Mouse (Mus musculus) forebrain, embryonic 11.5 days (tissue): ENCODE data around the gene Golt1a. TPM values are rescaled to one million over a fixed set of nuclear protein-coding genes. Genes with fewer than 3 reads are reported as not detected.
"Not testable (repeated sequence)": the region's sequence is repeated elsewhere in the genome, so short reads cannot be mapped to it uniquely, and the experiment has no call there.

Experiments
- ATAC-seq: fragments of 200-750 bp; cut with Nextera tagmentation; replicated peaks from 2 replicates; pipeline ENCODE4 v1.8.0; 2017; ENCODE audit warnings: moderate TSS enrichment; ENCODE audit not compliant: low FRiP score
- DNase-seq: peaks from one replicate; pipeline ENCODE4 v3.0.0-alpha.2; 2017; ENCODE audit warnings: low spot score
- H3K27ac ChIP-seq: fragments of 300-500 bp; sonication (generic); 2 replicates; pipeline ENCODE4 v1.5.1; 2014; ENCODE audit warnings: low read depth, low read length
- H3K27me3 ChIP-seq: fragments of 300-500 bp; sonication (generic); 2 replicates; pipeline ENCODE4 v1.6.1; 2014; ENCODE audit warnings: mild to moderate bottlenecking, low read length, mixed read lengths; ENCODE audit not compliant: control insufficient read depth, insufficient read depth
- H3K36me3 ChIP-seq: fragments of 300-500 bp; sonication (generic); 2 replicates; pipeline ENCODE4 v1.6.1; 2014; ENCODE audit warnings: mild to moderate bottlenecking, low read length, moderate library complexity, mixed read lengths; ENCODE audit not compliant: control insufficient read depth, insufficient read depth
- H3K4me1 ChIP-seq: fragments of 300-500 bp; sonication (generic); replicated peaks from 2 replicates; pipeline ENCODE4 v1.6.1; 2014; ENCODE audit warnings: low read length, mixed read lengths; ENCODE audit not compliant: control insufficient read depth, insufficient read depth
- H3K4me2 ChIP-seq: fragments of 300-500 bp; sonication (generic); 2 replicates; pipeline ENCODE4 v1.6.1; 2014; ENCODE audit warnings: low read depth, mild to moderate bottlenecking, low read length, moderate library complexity, mixed read lengths; ENCODE audit not compliant: severe bottlenecking
- H3K4me3 ChIP-seq: fragments of 300-500 bp; sonication (generic); 2 replicates; pipeline ENCODE4 v1.5.1; 2014; ENCODE audit warnings: low read depth, low read length
- H3K9ac ChIP-seq: fragments of 300-500 bp; sonication (generic); 2 replicates; pipeline ENCODE4 v1.6.1; 2014; ENCODE audit warnings: low read length
- H3K9me3 ChIP-seq: fragments of 300-500 bp; sonication (generic); 2 replicates; pipeline ENCODE4 v1.6.1; 2016; ENCODE audit warnings: low read length, mixed read lengths; ENCODE audit not compliant: control insufficient read depth
- WGBS: fragments of 180-500 bp; shearing (Covaris S2); extraction: QIAGEN DNeasy Blood & Tissue Kit; methylation state at CpG from one replicate; pipeline ENCODE4 v1.1.7; 2014; 5-methylcytosine and 5-hydroxymethylcytosine counted together
- polyA plus RNA-seq: library from polyadenylated mRNA; unstranded; fragments of >200 nt; fragmentation: Nextera tagmentation; extraction: Ambion mirVana; gene quantifications from 2 replicates; pipeline ENCODE4 v1.2.1, GENCODE M21; 2014

Golt1a gene
- polyA plus RNA-seq, 1 experiment from 2014 or later = not detected

DNA sequence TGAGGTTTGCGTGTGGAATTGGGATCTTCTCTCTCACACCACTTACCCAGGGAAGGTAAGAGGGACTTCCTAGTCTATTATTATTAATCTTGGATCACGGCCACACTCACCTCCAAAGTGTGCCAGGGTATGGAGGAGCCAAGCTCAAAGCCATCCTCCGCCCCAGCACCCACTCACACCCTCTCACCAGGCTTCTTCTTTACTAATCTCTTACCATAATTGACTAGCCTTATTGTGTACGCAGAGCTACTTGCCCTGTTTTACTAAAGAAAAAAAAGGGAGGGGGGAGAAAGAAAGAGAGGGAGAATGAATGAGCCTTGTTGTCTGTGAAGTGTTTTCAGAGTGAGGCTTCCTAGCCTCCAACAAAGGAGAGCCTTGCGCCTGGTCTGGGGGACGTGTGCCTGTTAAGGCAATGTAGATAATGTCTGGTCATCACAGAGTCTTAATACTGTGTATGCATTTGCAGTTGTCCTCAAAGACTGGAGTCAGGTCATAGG is 18.7 kb downstream of the Golt1a start:
- Histone ChIP-seq H3K4me2 (no peak overlapping the region), H3K36me3 (no peaks in the 10 kb centered on the region), H3K4me3 (no peak overlapping the region), H3K9ac (no peak overlapping the region), H3K4me1 (peaks cover 10% of the 10 kb centered on the region), H3K27ac (no peak overlapping the region), H3K27me3 (peaks cover 2% of the 10 kb centered on the region; the same call in 1 of the 2 replicates), H3K9me3 (no peaks in the 10 kb centered on the region)
- ATAC-seq (0 out of 2 replicates have a peak, but pooled peaks have one; percentile 46), DNase-seq (no peak)
- 36% methylated on average over 6 of the region's 6 CpGs for WGBS

DNA sequence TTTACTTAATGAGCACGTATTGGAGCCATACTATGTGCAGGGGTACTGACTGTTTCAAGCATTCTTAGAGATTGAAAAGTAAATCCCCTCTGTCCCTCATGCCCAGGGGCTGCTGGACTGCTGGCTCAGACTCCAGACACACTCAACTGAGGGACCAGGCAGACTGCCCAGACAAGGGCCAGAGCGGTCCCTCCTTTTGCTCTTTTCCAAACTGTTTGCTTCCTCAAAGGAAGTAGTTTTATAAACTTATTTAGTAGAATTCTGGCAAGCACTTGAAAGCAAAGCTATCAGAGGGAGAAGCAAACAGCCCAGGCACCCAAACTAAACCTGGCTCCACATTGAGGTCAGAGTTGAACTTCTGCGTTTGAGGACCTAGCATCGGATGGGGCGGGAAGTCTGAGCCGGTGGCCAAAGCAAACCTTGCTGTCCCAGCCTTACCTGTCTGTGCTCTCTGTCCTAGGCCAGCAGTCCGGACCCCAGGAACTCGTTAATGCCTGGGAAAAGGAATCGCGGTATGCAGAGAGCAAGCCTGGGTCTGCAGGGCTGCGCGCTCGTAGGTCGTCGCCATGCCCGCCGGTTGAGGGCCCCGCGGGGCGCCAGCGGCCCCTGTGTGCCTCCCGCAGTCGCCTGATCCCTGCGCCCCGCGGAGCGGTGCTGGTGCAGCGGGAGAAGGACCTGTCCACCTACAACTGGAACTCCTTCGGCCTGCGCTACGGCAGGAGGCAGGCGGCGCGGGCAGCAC is 19.5 kb downstream of the Golt1a start:
- Histone ChIP-seq H3K27ac (no peak overlapping the region), H3K36me3 (no peaks in the 10 kb centered on the region), H3K4me1 (peaks cover 10% of the 10 kb centered on the region), H3K4me3 (peak overlapping the region; percentile 19), H3K4me2 (peak overlapping the region; percentile 65), H3K9ac (peak overlapping the region; percentile 39), H3K9me3 (no peaks in the 10 kb centered on the region), H3K27me3 (peaks cover 2% of the 10 kb centered on the region; the same call in 1 of the 2 replicates)
- DNase-seq (peak; percentile 60), ATAC-seq (no peak)
- WGBS = 7% methylated on average over 34 of the region's 34 CpGs

DNA sequence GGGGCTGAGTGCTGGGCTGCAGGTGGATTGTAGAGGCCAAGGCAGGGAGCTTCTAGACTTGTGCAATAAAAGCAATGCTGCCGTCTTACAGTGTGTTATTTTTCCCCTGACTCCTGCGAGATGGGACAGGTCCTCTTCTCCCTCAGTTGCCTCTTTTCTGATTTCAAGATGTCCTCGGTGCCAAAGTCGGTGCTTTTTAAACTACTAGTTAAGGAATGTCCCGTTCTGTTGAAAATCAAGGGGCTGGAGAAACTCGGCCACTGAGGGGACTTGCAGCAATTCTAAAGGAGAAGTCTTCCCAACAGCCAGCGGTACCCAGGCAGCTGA is 20.0 kb downstream of the Golt1a start:
- H3K9me3 ChIP-seq = no peaks in the 10 kb centered on the region
- H3K4me1 ChIP-seq = peaks cover 10% of the 10 kb centered on the region
- H3K27ac ChIP-seq = no peak overlapping the region
- DNase-seq (no peak), ATAC-seq (no peak)
- H3K4me3 ChIP-seq = peak overlapping the region; percentile 19
- H3K4me2 ChIP-seq = peak overlapping the region; percentile 65
- H3K36me3 ChIP-seq = no peaks in the 10 kb centered on the region
- H3K9ac ChIP-seq = peak overlapping the region; percentile 39
- H3K27me3 ChIP-seq = peaks cover 2% of the 10 kb centered on the region; the same call in 1 of the 2 replicates
- WGBS = 18% methylated on average over 7 of the region's 7 CpGs

DNA sequence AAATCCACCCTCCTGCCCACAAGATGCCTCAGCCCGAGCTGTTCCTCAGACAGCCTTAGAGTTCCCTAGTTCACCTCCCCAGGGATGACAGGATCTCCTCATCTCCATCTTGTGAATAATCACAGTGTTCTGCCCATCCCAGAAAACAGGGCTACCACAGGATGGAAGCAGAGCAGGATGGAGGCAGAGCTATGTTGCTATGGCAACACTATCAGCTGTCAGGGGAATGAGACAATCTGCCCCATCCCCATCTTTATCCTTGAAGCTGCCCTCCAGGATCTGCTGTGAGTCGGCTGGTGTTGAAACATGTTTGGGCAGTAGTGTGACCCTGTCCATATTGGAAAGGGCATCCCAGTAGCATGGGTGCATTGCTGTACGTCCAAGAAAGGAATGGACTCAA is 21.5 kb downstream of the Golt1a start:
- Histone ChIP-seq H3K9me3 (no peaks in the 10 kb centered on the region), H3K9ac (no peak overlapping the region), H3K4me2 (no peak overlapping the region), H3K4me1 (peaks cover 10% of the 10 kb centered on the region), H3K4me3 (no peak overlapping the region), H3K27me3 (peaks cover 2% of the 10 kb centered on the region; the same call in 1 of the 2 replicates), H3K27ac (no peak overlapping the region), H3K36me3 (no peaks in the 10 kb centered on the region)
- DNase-seq (no peak), ATAC-seq (no peak)
- 75% methylated on average over 3 of the region's 3 CpGs for WGBS

DNA sequence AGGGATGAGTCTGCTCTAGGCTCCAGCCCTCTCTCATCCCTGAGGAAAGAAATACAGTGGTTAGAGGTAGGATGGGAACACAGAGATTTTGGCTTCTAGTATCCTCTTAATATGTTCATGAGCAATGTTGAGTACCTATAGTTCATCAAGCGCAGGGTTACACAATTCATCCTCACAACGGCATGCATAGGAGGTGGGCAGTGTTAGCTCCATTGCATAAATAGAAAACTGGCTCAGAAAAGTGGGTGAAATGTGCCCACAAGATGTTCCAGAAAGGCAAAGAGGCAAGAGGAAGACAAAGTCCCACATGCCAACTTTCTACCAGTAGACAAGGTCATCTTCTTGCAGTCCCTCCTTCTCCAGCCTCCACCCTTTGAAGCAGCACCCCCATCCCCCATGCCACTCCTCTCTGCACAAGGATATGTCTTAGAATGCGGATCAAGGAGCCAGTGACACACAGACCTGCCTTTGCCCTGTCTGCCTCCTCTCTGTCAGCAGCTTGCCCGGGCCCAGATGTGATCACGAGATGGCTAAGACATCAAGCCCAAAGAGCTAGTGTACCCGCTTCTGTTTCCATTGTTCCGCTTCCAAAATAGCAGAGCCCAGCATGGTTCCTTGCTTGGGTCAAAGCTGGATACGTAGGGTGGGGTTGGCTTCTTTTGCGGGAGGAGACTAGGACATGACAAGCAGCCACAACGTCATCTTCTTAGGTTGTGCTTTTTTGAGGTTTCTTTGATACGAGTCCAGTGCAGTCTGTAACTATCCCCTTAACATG is 23.2 kb downstream of the Golt1a start:
- no peak overlapping the region for H3K9ac ChIP-seq
- 89% methylated on average over 11 of the region's 11 CpGs for WGBS
- peaks cover 10% of the 10 kb centered on the region for H3K4me1 ChIP-seq
- ATAC-seq (no peak), DNase-seq (no peak)
- H3K4me3 ChIP-seq = no peak overlapping the region
- H3K36me3 ChIP-seq = no peaks in the 10 kb centered on the region
- H3K27me3 ChIP-seq = peaks cover 2% of the 10 kb centered on the region; the same call in 1 of the 2 replicates
- no peak overlapping the region for H3K4me2 ChIP-seq
- H3K27ac ChIP-seq = no peak overlapping the region
- no peaks in the 10 kb centered on the region for H3K9me3 ChIP-seq

DNA sequence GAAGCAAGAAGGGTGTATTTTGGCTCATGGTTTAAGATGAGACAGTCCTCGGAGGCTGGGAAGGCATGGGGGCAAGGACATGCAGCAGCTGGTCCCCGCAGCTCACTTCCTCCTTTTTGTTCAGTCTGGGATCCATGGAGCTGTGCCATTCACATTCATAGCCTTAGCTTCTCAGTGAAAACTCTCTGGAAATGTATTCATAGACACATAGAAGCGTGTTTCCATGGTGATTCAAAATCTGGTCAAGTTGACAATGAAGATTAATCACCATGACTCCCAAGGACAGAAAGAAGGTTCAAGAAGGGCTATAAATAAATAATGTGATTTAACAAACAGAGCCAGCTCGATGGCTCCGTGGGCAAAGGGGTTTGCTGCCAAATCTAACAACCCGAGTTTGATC is 24.3 kb downstream of the Golt1a start:
- no peak overlapping the region for H3K4me2 ChIP-seq
- H3K4me1 ChIP-seq = 0 out of 2 replicates have a peak, but pooled peaks cover 8% of the 10 kb centered on the region
- ATAC-seq (no peak), DNase-seq (no peak)
- no peak overlapping the region for H3K4me3 ChIP-seq
- H3K27ac ChIP-seq = no peak overlapping the region
- no peaks in the 10 kb centered on the region for H3K36me3 ChIP-seq
- H3K9ac ChIP-seq = no peak overlapping the region
- no peaks in the 10 kb centered on the region for H3K9me3 ChIP-seq
- WGBS = 64% methylated on average over 6 of the region's 6 CpGs
- 0 out of 2 replicates have a peak, but pooled peaks cover 2% of the 10 kb centered on the region for H3K27me3 ChIP-seq

DNA sequence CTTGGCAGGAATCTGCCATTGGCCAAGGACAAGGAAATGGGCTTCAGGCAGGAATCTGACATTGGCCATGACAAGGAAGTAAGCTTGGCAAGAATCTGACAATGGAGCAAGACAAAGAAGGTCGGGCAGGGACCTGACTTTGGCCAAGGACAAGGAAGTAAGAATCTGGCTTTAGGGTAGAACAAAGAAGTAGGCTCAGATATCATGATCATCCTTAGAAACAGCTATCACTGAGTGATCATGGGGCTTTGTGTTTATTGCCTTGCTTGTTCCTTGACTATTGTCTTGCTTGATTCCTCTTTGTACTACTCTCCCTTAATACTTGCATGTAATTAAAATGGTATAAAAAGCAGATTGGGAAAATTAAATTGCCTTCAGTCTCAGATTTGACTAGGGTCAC is 30.8 kb downstream of the Golt1a start:
- not testable (repeated sequence) for H3K4me2 ChIP-seq, H3K36me3 ChIP-seq, H3K4me1 ChIP-seq, H3K9me3 ChIP-seq, ATAC-seq, H3K4me3 ChIP-seq, H3K27ac ChIP-seq, DNase-seq, H3K9ac ChIP-seq, H3K27me3 ChIP-seq
- 70% methylated on average over 1 of the region's 1 CpGs for WGBS

DNA sequence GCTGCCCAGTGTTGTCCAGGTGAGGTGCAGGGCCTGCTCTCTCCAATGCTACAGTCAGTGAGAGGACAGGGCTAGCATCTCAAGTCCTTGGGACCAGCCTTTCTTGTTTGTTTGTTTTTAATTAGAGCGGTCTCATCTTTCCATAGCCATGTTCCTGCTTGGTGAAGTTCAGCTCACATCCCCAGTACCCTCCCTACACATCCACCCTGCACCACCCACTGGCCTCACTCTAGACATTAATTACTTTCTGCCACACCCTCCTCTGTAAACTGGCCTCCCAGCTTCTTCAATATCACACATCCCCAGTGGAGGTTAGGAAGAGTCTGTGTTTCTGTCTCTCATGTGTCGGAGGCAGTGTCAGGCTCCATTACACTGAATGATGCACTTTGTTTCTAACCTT is 34.8 kb downstream of the Golt1a start:
- 93% methylated on average over 2 of the region's 2 CpGs for WGBS
- H3K27ac ChIP-seq = no peak overlapping the region
- DNase-seq (no peak), ATAC-seq (no peak)
- H3K4me3 ChIP-seq = no peak overlapping the region
- no peak overlapping the region for H3K4me2 ChIP-seq
- no peaks in the 10 kb centered on the region for H3K27me3 ChIP-seq
- H3K9me3 ChIP-seq = no peaks in the 10 kb centered on the region
- no peaks in the 10 kb centered on the region for H3K36me3 ChIP-seq
- H3K9ac ChIP-seq = no peak overlapping the region
- no peaks in the 10 kb centered on the region for H3K4me1 ChIP-seq
